Mouse (Mus musculus) ES-Bruce4 (cell line): ENCODE data around the gene Fam196b.

ENCODE experiments used
- CTCF ChIP-seq: IDR thresholded peaks from one replicate; pipeline ENCODE4 v1.8.1; 2011; ENCODE audit warnings: low read depth, low read length
- POLR2A ChIP-seq: IDR thresholded peaks from one replicate; pipeline ENCODE4 v1.8.1; 2011; ENCODE audit warnings: low read length; ENCODE audit not compliant: insufficient read depth

GRCm38 (mm10) chr11:34383501-34383900 lies 68.9 kb downstream of the Fam196b start:
- TF ChIP-seq POLR2A (no peak), CTCF (no peak)
